Mouse (Mus musculus): ENCODE measurements around the gene Acnat2.
"Not testable (repeated sequence)": the region's sequence is repeated elsewhere in the genome, so short reads cannot be mapped to it uniquely, and the experiment has no call there.

The Acnat2 gene

DNA sequence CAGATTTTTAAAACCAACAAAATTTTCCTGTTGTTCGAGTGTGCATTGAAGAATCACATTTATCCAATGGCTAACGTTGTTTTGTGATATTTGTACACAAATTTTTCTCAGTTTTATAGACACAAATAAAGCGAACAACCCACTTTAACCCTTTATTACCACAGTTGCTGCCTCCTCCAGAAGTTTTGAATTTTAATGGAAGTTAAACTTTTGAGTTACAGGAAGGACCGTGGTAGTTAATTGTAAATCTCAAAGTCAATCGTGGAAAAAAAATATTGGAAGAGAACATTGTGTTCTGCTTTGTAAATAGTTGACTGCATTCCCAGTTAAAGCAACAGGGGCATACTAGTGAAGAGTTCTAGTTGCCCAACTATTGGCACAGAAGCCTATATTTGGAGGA lies at the start of gene Acnat2:
Gene Acnat2, minus strand, starts transcription at position 195 of the 400 bp plus-strand sequence.
- not testable (repeated sequence) for DNase-seq (ENCODE audit: low spot score in 2 of 2)

DNA sequence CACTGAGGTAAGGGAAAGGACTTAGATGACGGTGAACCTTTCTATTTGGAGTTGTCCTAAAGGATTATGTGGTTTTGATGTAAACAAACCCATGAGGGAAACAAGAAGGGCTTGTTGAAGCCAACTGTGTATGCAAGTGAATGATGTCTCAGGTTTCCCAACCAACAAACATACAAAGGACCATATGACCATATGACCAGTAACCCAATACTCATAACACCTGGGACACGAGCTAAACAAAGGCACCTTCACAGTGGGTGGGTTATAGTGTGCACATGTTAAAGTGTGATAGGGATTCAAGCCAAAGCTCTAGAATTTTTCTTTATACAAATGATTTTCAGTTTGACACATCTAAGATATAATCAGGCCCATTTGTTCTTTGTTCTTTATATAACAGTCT lies 48.2 kb upstream of the Acnat2 start:
- DNase-seq (ENCODE audit: low spot score in 2 of 2), result no peak

DNA sequence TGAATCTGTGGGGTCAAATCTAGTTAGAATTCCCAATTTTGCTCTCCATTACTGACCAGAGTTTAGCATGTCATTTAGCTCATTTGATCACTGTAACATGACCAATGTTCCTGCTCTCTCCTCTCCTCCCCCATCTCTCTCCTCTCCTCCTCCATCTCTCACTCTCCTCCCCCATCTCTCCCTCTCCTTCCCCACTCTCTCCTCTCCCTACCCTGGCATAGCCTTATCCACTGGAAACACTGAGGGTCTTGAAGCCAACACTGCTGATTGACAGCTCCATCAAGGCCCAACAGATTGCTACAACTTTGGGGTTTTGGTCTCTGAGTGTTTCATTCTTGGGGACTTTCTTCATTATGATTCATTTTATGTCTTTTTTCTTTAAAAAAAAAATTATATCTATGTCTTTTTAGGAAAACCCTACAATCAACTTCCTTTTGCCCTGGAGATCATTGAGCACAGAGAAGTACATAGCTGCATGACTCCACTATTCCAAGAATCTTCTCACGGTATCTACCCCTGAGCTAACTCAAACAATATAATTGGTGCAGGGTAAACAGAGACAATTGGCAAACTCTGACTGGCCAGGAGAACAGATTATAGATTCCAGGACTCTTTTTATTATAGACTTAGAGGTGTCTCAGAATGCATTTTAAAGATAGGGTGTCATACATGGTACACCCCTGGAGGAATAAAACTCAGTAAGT lies 44.0 kb upstream of the Acnat2 start:
- no peak for DNase-seq (ENCODE audit: low spot score in 2 of 2)

DNA sequence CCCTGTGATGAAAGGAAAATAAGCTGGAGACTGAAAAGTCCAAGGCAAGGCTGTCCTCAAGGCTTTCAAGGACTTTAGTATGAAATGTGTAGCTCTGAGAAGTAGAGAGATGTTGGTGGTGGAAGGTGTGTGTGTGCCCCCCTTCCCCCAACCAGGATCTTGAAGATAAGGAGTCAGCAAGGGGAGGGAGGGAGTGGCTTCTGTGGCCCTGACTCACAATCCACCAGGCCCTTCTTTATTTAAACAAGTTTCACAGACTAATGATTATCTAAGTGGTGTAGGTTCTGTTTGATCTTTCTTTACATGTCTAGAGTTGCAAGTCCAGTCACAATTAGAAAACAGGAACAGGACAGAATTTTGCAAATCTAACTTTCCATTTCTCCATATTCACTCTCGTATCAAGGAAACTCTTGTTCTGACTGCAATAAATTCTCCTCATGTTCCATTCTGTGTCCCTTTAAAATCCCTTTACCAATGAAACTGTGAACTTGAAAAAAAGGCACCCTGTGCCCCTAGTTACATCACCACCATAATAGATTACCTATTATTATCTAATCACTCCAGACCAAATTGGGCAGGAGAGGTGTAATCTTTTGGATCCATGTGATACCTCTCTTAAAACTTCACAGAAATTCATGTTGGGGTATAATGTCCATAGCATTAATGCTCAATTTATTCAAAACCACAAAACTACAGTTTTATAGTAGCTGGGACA lies 43.3 kb upstream of the Acnat2 start:
- DNase-seq (ENCODE audit: low spot score in 2 of 2), result not testable (repeated sequence)

DNA sequence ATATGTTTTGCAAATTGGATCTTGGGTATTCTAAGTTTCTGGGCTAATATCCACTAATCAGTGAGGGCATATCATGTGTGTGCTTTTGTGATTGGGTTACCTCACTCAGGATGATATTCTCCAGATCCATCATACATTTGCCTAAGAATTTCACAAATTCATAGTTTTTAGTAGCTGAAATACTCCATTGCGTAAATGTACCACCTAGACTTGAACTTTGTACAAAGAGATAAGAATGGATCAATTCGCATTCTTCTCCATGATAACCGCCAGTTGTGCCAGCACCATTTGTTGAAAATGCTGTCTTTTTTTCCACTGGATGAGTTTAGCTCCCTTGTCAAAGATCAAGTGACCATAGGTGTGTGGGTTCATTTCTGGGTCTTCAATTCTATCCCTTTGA lies 29.0 kb upstream of the Acnat2 start:
- not testable (repeated sequence) for DNase-seq (ENCODE audit: low spot score in 2 of 2)

DNA sequence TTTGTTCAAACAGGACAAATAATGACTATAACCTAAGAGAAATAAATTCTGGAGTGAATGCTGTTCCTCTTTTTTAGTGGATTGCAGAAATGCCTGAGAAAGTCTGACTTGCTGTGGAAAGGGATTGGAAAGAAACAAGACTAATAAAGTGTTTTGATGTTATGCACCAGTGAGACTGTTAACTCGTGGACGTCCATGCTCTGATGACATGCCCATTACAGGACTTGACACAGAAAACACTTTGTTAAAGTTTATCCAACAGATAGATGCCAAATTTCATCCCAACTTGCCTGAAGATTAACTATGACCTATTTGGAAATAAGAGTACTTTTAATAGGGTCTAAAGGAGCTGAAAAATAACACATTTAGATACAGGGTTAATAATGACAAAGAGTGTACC lies 2.2 kb upstream of the Acnat2 start:
- DNase-seq (ENCODE audit: low spot score in 2 of 2), result not testable (repeated sequence)

DNA sequence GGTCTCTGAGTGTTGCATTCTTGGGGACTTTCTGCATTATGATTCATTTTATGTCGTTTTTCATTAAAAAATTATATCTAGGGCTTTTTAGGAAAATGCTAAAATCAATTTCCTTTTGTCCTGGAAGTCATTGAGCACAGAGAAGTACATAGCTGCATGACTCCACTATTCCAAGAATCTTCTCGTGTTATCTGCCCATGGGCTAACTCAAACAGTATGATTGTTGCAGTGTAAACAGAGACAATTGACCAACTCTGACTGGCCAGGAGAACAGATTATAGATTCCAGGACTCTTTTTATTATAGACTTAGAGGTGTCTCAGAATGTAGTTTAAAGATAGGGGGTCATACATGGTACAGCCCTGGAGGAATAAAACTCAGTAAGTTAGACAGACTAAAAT lies 21.1 kb downstream of the Acnat2 start:
- no peak for DNase-seq (ENCODE audit: low spot score in 2 of 2)

DNA sequence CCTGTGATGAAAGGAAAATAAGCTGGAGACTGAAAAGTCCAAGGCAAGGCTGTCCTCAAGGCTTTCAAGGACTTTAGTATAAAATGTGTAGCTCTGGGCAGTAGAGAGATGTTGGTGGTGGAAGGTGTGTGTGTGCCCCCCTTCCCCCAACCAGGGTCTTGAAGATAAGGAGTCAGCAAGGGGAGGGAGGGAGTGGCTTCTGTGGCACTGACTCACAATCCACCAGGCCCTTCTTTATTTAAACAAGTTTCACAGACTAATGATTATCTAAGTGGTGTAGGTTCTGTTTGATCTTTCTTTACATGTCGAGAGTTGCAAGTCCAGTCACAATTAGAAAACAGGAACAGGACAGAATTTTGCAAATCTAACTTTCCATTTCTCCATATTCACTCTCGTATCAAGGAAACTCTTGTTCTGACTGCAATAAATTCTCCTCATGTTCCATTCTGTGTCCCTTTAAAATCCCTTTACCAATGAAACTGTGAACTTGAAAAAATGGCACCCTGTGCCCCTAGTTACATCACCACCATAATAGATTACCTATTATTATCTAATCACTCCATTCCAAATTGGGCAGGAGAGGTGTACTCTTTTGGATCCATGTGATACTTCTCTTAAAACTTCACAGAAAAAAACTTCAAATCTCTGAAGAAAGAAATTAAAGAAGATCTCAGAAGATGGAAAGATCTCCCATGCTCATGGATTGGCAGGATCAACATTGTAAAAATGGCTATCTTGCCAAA lies 24.2 kb downstream of the Acnat2 start:
- DNase-seq (ENCODE audit: low spot score in 2 of 2), result not testable (repeated sequence)

DNA sequence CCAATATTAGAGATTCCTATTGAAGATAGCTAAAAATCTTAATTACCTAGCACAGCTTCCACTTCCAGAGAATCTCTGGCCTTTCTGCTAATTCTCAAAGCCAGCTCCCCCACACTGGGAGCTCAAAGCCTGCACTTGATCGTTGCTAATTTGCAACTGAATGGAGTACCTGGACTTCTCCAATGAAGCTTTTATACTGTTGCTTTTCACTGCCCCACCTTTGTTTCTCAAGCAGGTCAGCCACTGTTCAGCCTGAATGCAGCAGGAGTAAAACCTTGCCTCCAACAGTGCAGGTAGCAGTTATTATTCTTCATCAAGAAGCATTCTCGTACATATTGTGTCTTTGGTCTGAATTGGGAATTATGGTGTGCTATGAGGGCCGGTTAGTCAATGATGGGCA lies 39.9 kb downstream of the Acnat2 start:
- DNase-seq (ENCODE audit: low spot score in 2 of 2), result not testable (repeated sequence)

DNA sequence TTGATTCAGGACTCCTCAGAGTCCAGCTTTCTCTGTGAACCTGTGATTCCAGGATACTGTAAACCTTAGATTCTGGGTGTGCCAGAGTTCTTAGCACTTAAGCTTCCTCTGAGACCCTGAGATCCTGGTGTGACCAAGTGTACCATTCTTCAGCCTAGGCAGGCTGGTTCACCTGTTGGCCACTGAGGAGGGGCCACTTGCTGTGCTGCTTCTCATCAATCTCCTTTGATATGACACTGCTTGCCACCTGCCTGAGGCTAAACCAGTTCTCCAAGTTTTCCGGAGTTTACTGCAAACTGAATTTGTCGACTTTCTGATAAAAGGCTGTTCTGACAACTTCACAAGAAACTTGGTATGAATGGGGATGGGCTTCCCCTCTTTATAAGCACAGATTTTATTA lies 50.9 kb downstream of the Acnat2 start:
- DNase-seq (ENCODE audit: low spot score in 2 of 2), result no peak

DNA sequence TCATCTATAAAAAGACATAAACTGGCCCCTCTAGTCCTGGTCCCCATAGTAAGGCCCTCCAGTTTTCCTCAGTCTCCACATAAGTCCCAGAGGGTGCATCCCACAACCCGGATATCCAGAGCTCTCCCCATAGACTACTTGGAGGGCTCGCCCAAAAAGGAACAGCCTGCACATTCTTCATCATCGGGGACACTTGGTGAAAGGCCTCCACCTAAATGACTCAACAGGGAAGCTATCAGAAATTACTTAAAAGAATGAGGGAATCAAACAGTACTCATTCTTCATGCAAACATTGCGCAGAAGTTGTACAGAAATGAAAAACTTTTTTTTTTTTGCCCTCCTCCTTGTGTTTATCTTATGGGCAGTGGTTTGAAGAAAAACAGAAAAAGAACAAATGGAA lies 57.5 kb downstream of the Acnat2 start:
- no peak for DNase-seq (ENCODE audit: low spot score in 2 of 2)

DNA sequence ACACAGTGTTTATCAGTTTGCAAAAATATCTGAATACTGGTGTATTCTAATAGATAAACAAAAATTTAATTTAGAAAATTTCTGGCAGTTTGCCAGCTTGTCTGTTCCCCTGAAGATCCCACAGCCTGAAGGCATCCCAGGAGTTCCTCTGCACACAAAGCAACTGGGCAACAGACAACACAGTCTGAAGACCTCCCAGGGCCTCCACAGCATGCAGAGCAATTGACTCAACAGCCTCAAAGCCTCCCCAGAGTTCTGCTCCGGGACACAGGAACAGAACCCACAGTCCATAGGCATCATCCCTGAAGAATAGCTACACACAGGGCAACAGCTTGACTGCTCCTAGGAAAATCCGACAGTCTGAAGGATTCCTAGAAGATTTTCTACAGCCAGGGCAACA lies 59.3 kb downstream of the Acnat2 start:
- DNase-seq (ENCODE audit: low spot score in 2 of 2), result no peak

DNA sequence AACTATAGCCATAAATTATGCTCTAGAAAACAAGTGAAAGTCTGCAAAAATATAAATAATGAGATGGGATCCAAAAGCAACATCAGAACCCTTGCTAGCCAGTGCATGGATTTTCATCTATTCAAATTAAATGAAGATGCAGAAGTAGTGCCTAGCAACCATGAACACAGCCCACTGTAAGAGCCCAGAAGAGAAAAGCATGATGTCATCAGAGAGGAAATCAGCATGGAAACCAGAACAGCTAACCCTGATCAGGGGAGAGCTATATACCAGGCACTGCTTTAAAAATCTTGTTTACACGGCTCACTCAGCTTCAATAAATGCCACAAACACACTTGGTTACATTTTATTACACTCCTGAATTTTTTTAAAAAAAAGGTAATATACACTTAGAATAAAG lies 60.0 kb downstream of the Acnat2 start:
- DNase-seq (ENCODE audit: low spot score in 2 of 2), result not testable (repeated sequence)

DNA sequence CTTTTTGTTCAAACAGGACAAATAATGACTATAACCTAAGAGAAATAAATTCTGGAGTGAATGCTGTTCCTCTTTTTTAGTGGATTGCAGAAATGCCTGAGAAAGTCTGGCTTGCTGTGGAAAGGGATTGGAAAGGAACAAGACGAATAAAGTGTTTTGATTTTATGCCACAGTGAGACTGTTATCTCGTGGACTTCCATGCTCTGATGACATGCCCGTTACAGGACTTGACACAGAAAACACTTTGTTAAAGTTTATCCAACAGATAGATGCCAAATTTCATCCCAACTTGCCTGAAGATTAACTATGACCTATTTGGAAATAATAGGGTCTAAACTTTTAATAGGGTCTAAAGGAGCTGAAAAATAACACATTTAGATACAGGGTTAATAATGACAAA lies 67.9 kb downstream of the Acnat2 start:
- not testable (repeated sequence) for DNase-seq (ENCODE audit: low spot score in 2 of 2)

DNA sequence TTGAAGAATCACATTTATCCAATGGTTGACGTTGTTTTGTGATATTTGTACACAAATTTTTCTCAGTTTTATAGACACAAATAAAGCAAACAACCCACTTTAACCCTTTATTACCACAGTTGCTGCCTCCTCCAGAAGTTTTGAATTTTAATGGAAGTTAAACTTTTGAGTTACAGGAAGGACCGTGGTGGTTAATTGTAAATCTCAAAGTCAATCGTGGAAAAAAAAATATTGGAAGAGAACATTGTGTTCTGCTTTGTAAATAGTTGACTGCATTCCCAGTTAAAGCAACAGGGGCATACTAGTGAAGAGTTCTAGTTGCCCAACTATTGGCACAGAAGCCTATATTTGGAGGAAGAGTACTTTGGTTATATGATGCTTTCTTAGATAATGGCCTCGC lies 70.0 kb downstream of the Acnat2 start:
- not testable (repeated sequence) for DNase-seq (ENCODE audit: low spot score in 2 of 2)
